Mouse (Mus musculus): Measurements from ENCODE around the gene Tmem190. TPM values are rescaled to one million over a fixed set of nuclear protein-coding genes. Genes with fewer than 3 reads are reported as not detected.
"Not testable (repeated sequence)": the region's sequence is repeated elsewhere in the genome, so short reads cannot be mapped to it uniquely, and the experiment has no call there.

Tmem190 gene
- total and polyA plus RNA-seq, 3 experiments, result not detected

GRCm38 (mm10) chr7:4813105-4813791 lies 30.5 kb downstream of the Tmem190 start:
- no peak for DNase-seq

DNA sequence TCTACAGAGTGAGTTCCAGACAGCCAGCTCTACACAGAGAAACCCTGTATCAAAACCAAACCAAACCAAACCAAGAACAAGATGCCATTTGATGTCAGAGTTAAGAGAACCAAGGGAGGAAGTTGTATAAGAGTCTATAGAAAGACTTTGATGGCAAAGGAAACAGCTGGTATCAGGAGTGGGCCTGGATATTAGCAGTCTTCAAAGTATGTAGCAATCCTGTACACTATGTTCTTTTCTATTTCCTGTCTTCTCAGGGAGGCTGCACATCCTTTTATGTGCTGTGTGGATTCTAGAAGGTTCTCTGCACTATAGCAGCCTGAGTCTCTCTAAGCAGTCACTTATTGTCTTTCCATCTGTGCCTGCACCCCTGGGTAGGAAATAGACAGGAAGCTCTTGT lies 33.8 kb downstream of the Tmem190 start:
- no peak for DNase-seq

DNA sequence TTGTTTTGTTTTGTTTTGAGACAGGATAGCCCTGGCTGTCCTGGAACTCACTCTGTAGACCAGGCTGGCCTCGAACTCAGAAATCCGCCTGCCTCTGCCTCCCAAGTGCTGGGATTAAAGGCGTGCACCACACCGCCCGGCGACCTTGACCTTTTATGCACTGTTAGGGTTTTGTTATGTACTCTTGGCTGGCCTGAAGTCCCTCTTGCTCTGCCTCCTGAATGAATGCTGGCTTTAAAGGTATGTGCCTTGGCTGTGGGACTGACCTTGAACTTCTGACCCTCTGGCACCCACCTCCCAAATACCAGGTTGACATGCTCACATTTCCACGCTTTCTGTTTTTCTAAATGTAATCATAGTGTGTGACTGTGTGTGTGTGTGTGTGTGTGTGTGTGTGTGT lies 38.2 kb downstream of the Tmem190 start:
- not testable (repeated sequence) for DNase-seq

DNA sequence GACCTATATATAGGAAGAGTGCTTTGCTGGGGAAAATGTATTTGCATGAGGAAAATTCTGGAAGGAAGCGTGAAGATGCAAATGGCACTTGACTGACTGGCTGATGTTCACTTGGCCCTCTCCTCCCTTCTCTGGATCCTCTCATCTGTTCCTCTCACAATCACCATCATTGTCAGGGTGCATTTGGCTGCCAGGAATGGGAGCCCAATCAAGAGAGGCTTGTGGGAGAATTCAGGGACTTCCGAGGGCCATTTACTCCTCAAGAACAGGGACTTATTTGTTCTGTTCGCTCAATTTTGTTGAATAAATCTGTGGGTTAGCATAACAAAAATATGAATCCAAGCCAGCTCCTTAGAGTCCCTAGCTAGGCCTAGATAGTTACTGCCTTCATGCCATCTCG lies 39.0 kb downstream of the Tmem190 start:
- DNase-seq, result no peak

- no peak for DNase-seq
These were observed 39.6 kb downstream of the Tmem190 start for GRCm38 (mm10) chr7:4822162-4822907.

DNA sequence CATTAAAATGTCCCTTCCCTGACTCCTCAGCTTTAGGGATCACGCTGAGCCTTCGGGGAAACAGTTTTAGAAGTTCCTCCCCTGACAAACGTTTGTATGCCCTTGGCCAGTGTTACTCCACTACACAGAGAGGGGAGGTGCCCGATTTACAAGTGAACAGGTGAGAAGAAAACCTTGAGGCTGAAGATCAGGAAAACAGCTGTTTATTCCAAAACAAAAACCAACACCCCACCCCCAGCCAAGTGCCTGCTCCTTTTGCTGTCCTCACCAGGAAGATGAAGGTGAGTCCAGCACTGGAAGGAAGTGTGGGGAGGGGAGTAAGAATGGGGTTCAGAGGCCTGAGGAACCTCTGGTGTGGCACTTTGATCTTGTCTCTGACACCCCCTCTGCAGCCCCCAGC lies 42.6 kb downstream of the Tmem190 start:
- no peak for DNase-seq

DNA sequence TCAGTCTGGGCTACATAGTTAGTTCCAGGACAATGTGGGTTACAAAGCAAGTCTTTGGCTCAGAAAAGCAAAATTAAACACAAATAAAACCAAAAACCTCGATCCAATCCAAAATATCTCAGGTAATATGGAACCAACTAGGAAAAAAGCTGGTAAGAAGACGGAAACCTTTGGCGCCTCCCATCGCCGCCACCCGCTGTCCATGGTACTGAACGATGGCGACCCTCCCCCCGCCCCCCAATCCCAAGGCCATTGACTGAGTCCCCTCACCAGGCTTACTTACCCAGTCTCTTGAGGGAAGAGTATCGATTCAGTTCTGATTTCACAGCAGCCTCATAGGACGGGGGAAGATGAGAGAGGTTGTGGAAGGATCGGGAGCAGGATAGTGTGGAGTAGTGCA lies 47.7 kb downstream of the Tmem190 start:
- DNase-seq, result no peak

Other genes starting within 250 kb of the Tmem190 start
- 10 to 100 TPM in 1 of 2 experiments, 1 to 10 TPM in 1; 7.7 to 11.6 TPM for gene Syt5, start 235.4 kb upstream of the Tmem190 start, total RNA-seq (2021)
- 4.1 and 5.2 TPM in 2 replicates for gene Syt5, start 235.4 kb upstream of the Tmem190 start, polyA plus RNA-seq (2012; rRNA removed)
- not detected for gene Ptprh, start 178.9 kb upstream of the Tmem190 start, total RNA-seq (2021)
- not detected in 2 replicates for gene Ptprh, start 178.9 kb upstream of the Tmem190 start, polyA plus RNA-seq (2012; rRNA removed)
- gene Tmem86b, start 151.5 kb upstream of the Tmem190 start, total RNA-seq (2021), result 1 to 10 TPM; 5.2 to 7.4 TPM
- 11.6 and 17.8 TPM in 2 replicates for gene Tmem86b, start 151.5 kb upstream of the Tmem190 start, polyA plus RNA-seq (2012; rRNA removed)
- 10 to 100 TPM; 81.8 to 92.3 TPM for gene Ppp6r1, start 123.9 kb upstream of the Tmem190 start, total RNA-seq (2021)
- 114 and 134 TPM in 2 replicates for gene Ppp6r1, start 123.9 kb upstream of the Tmem190 start, polyA plus RNA-seq (2012; rRNA removed)
- gene Hspbp1, start 97.9 kb upstream of the Tmem190 start, total RNA-seq (2021), result 10 to 100 TPM; 38.2 to 50.8 TPM
- 65.6 and 73.2 TPM in 2 replicates for gene Hspbp1, start 97.9 kb upstream of the Tmem190 start, polyA plus RNA-seq (2012; rRNA removed)
- gene Brsk1, start 92.3 kb upstream of the Tmem190 start, total RNA-seq (2021), result 1 to 10 TPM; 3.1 to 6.5 TPM
- 8.3 and 9.8 TPM in 2 replicates for gene Brsk1, start 92.3 kb upstream of the Tmem190 start, polyA plus RNA-seq (2012; rRNA removed)
- under 1 TPM; 0.40 to 0.55 TPM for gene Tmem150b, start 57.7 kb upstream of the Tmem190 start, total RNA-seq (2021)
- 0.30 and 0.42 TPM in 2 replicates for gene Tmem150b, start 57.7 kb upstream of the Tmem190 start, polyA plus RNA-seq (2012; rRNA removed)
- 10 to 100 TPM; 27.9 to 35.2 TPM for gene Kmt5c, start 42.8 kb upstream of the Tmem190 start, total RNA-seq (2021)
- 162 and 205 TPM in 2 replicates for gene Kmt5c, start 42.8 kb upstream of the Tmem190 start, polyA plus RNA-seq (2012; rRNA removed)
- 10 to 100 TPM in 1 of 2 experiments, 1 to 10 TPM in 1; 7.4 to 10.4 TPM for gene Cox6b2, start 29.8 kb upstream of the Tmem190 start, total RNA-seq (2021)
- 7.9 and 13.2 TPM in 2 replicates for gene Cox6b2, start 29.8 kb upstream of the Tmem190 start, polyA plus RNA-seq (2012; rRNA removed)
- not detected for gene Fam71e2, start 11.6 kb upstream of the Tmem190 start, total RNA-seq (2021)
- gene Fam71e2, start 11.6 kb upstream of the Tmem190 start, polyA plus RNA-seq (2012; rRNA removed), result not detected in 2 replicates
- gene Il11, start 78 bp upstream of the Tmem190 start, total RNA-seq (2021), result under 1 TPM in 1 of 2 experiments, not detected in 1; 0.48 TPM
- 0.54 and 0.71 TPM in 2 replicates for gene Il11, start 78 bp upstream of the Tmem190 start, polyA plus RNA-seq (2012; rRNA removed)
- 10 to 100 TPM; 10.2 to 10.8 TPM for gene Tmem238, start 6.7 kb downstream of the Tmem190 start, total RNA-seq (2021)
- 144 and 180 TPM in 2 replicates for gene Tmem238, start 6.7 kb downstream of the Tmem190 start, polyA plus RNA-seq (2012; rRNA removed)
- gene Rpl28, start 9.9 kb downstream of the Tmem190 start, total RNA-seq (2021), result 1,000 to 10,000 TPM in 1 of 2 experiments, 100 to 1,000 TPM in 1; 958 to 1,234 TPM
- gene Rpl28, start 9.9 kb downstream of the Tmem190 start, polyA plus RNA-seq (2012; rRNA removed), result 237 and 255 TPM in 2 replicates
- gene Ube2s, start 29.7 kb downstream of the Tmem190 start, total RNA-seq (2021), result 100 to 1,000 TPM in 1 of 2 experiments, 10 to 100 TPM in 1; 98.1 to 140 TPM
- gene Ube2s, start 29.7 kb downstream of the Tmem190 start, polyA plus RNA-seq (2012; rRNA removed), result 148 and 156 TPM in 2 replicates
- gene Shisa7, start 61.8 kb downstream of the Tmem190 start, total RNA-seq (2021), result 1 to 10 TPM; 1.9 TPM
- 2.9 and 4.0 TPM in 2 replicates for gene Shisa7, start 61.8 kb downstream of the Tmem190 start, polyA plus RNA-seq (2012; rRNA removed)
- 10 to 100 TPM; 10.9 to 23.8 TPM for gene Isoc2b, start 87.3 kb downstream of the Tmem190 start, total RNA-seq (2021)
- gene Isoc2b, start 87.3 kb downstream of the Tmem190 start, polyA plus RNA-seq (2012; rRNA removed), result 75.4 and 78.2 TPM in 2 replicates
- gene Isoc2a, start 94.2 kb downstream of the Tmem190 start, total RNA-seq (2021), result 10 to 100 TPM; 35.5 to 43.4 TPM
- gene Isoc2a, start 94.2 kb downstream of the Tmem190 start, polyA plus RNA-seq (2012; rRNA removed), result 43.5 and 45.6 TPM in 2 replicates
- gene Gm36210, start 123.6 kb downstream of the Tmem190 start, total RNA-seq (2021), result under 1 TPM; 0.23 to 0.45 TPM
- gene Gm36210, start 123.6 kb downstream of the Tmem190 start, polyA plus RNA-seq (2012; rRNA removed), result 0.27 TPM in 1 of 2 replicates, not detected in the other
- gene Zfp628, start 132.3 kb downstream of the Tmem190 start, total RNA-seq (2021), result 10 to 100 TPM; 15.1 to 19.2 TPM
- 35.6 and 41.3 TPM in 2 replicates for gene Zfp628, start 132.3 kb downstream of the Tmem190 start, polyA plus RNA-seq (2012; rRNA removed)
- 1 to 10 TPM; 8.4 to 9.2 TPM for gene Nat14, start 139.1 kb downstream of the Tmem190 start, total RNA-seq (2021)
- gene Nat14, start 139.1 kb downstream of the Tmem190 start, polyA plus RNA-seq (2012; rRNA removed), result 11.4 and 20.0 TPM in 2 replicates
- gene Ssc5d, start 142.8 kb downstream of the Tmem190 start, total RNA-seq (2021), result 1 to 10 TPM; 2.2 to 2.3 TPM
- gene Ssc5d, start 142.8 kb downstream of the Tmem190 start, polyA plus RNA-seq (2012; rRNA removed), result 2.9 and 3.1 TPM in 2 replicates
- 1 to 10 TPM in 1 of 2 experiments, under 1 TPM in 1; 0.32 to 1.0 TPM for gene Sbk2, start 181.5 kb downstream of the Tmem190 start, total RNA-seq (2021)
- gene Sbk2, start 181.5 kb downstream of the Tmem190 start, polyA plus RNA-seq (2012; rRNA removed), result 0.52 and 1.4 TPM in 2 replicates
- gene Sbk3, start 188.2 kb downstream of the Tmem190 start, total RNA-seq (2021), result under 1 TPM; 0.20 to 0.21 TPM
- gene Sbk3, start 188.2 kb downstream of the Tmem190 start, polyA plus RNA-seq (2012; rRNA removed), result 0.17 and 0.30 TPM in 2 replicates
- gene Zfp579, start 213.2 kb downstream of the Tmem190 start, total RNA-seq (2021), result 10 to 100 TPM; 18.2 to 21.5 TPM
- gene Zfp579, start 213.2 kb downstream of the Tmem190 start, polyA plus RNA-seq (2012; rRNA removed), result 74.5 and 94.4 TPM in 2 replicates
- 10 to 100 TPM; 13.0 to 13.8 TPM for gene Zfp524, start 231.5 kb downstream of the Tmem190 start, total RNA-seq (2021)
- gene Zfp524, start 231.5 kb downstream of the Tmem190 start, polyA plus RNA-seq (2012; rRNA removed), result 35.0 and 36.4 TPM in 2 replicates
- 10 to 100 TPM; 24.1 to 24.7 TPM for gene Fiz1, start 231.8 kb downstream of the Tmem190 start, total RNA-seq (2021)
- 31.5 and 32.2 TPM in 2 replicates for gene Fiz1, start 231.8 kb downstream of the Tmem190 start, polyA plus RNA-seq (2012; rRNA removed)
- gene Gm44973, start 232.6 kb downstream of the Tmem190 start, total RNA-seq (2021), result not detected
- not detected in 2 replicates for gene Gm44973, start 232.6 kb downstream of the Tmem190 start, polyA plus RNA-seq (2012; rRNA removed)
- gene Zfp865, start 237.4 kb downstream of the Tmem190 start, total RNA-seq (2021), result 10 to 100 TPM; 23.7 to 29.7 TPM
- gene Zfp865, start 237.4 kb downstream of the Tmem190 start, polyA plus RNA-seq (2012; rRNA removed), result 67.1 and 70.1 TPM in 2 replicates
- gene Ccdc106, start 237.6 kb downstream of the Tmem190 start, total RNA-seq (2021), result 1 to 10 TPM; 1.4 to 2.6 TPM
- gene Ccdc106, start 237.6 kb downstream of the Tmem190 start, polyA plus RNA-seq (2012; rRNA removed), result 1.5 and 3.0 TPM in 2 replicates